Mouse (Mus musculus) heart, embryonic 16.5 days (tissue): Measurements from ENCODE around the gene Ppme1. TPM values are rescaled to one million over a fixed set of nuclear protein-coding genes. Genes with fewer than 3 reads are reported as not detected.
A peak's percentile ranks its signal among the peaks of the same experiment; 100 is the strongest.

Experiments
- ATAC-seq: fragments of 200-750 bp; cut with Nextera tagmentation; replicated peaks from 2 replicates; pipeline ENCODE4 v1.8.0; 2017; ENCODE audit warnings: moderate number of reproducible peaks; ENCODE audit not compliant: insufficient read depth, low FRiP score; ENCODE audit errors: extremely low read depth
- H3K27ac ChIP-seq: fragments of 300-500 bp; sonication (generic); 2 replicates; pipeline ENCODE4 v1.5.1; 2014; ENCODE audit warnings: mild to moderate bottlenecking, low read length, control low read depth, moderate library complexity
- H3K27me3 ChIP-seq: fragments of 300-500 bp; sonication (generic); 2 replicates; pipeline ENCODE4 v1.6.1; 2014; ENCODE audit warnings: low read length, mixed read lengths; ENCODE audit not compliant: control insufficient read depth, insufficient read depth
- H3K36me3 ChIP-seq: fragments of 300-500 bp; sonication (generic); 2 replicates; pipeline ENCODE4 v1.6.1; 2014; ENCODE audit not compliant: control insufficient read depth, insufficient read depth
- H3K4me1 ChIP-seq: fragments of 300-500 bp; sonication (generic); 2 replicates; pipeline ENCODE4 v1.6.1; 2014; ENCODE audit warnings: low read length, mixed read lengths; ENCODE audit not compliant: control insufficient read depth, insufficient read depth
- H3K4me2 ChIP-seq: fragments of 300-500 bp; sonication (generic); 2 replicates; pipeline ENCODE4 v1.6.1; 2014; ENCODE audit warnings: low read depth, mild to moderate bottlenecking, control low read depth, low read length
- H3K4me3 ChIP-seq: fragments of 300-500 bp; sonication (generic); 2 replicates; pipeline ENCODE4 v1.5.1; 2014; ENCODE audit warnings: mild to moderate bottlenecking, control low read depth, low read length
- H3K9ac ChIP-seq: fragments of 300-500 bp; sonication (generic); 2 replicates; pipeline ENCODE4 v1.6.1; 2014; ENCODE audit warnings: low read length, control low read depth
- H3K9me3 ChIP-seq: fragments of 300-500 bp; sonication (generic); replicated peaks from 2 replicates; pipeline ENCODE4 v1.6.1; 2016; ENCODE audit warnings: low read length; ENCODE audit not compliant: control insufficient read depth
- WGBS: fragments of 180-500 bp; shearing (Covaris S2); extraction: QIAGEN DNeasy Blood & Tissue Kit; methylation state at CpG from one replicate; pipeline ENCODE4 v1.1.7; 2014; 5-methylcytosine and 5-hydroxymethylcytosine counted together
- polyA plus RNA-seq: library from polyadenylated mRNA; unstranded; fragments of >200 nt; fragmentation: Nextera tagmentation; extraction: Ambion mirVana; gene quantifications from 2 replicates; pipeline ENCODE4 v1.2.1, GENCODE M21; 2015

Gene Ppme1
- polyA plus RNA-seq, 1 experiment from 2014 or later = 60.9 TPM

DNA sequence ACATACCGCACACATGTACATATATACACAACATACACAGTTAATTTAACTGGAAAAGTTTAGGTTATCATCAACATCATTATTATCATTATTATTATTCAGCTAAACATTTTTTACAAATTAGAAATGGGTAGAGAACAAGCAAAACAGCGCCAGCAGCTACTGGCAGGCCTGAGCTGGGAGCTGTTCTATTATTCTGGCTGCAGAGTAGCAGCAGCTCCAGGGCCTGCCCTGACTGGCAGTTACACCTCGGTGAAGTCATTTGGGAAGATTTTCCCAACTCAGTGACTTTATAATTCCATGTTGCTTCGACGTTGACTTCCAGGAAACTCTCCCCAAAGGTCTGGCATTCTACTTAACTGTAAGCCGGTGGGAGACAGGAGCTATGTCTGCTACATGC lies 75.4 kb downstream of the Ppme1 start:
- no peak for ATAC-seq
- H3K4me2 ChIP-seq = no peak overlapping the region
- H3K27me3 ChIP-seq = no peaks in the 10 kb centered on the region
- H3K36me3 ChIP-seq = peaks cover 3% of the 10 kb centered on the region; the same call in 1 of the 2 replicates
- no peaks in the 10 kb centered on the region for H3K9me3 ChIP-seq
- WGBS = 70% methylated on average over 6 of the region's 6 CpGs
- H3K9ac ChIP-seq = no peak overlapping the region
- H3K27ac ChIP-seq = no peak overlapping the region
- H3K4me1 ChIP-seq = peaks cover 6% of the 10 kb centered on the region
- no peak overlapping the region for H3K4me3 ChIP-seq

- Histone ChIP-seq H3K4me3 (no peak overlapping the region), H3K9ac (no peak overlapping the region), H3K27ac (no peak overlapping the region), H3K4me1 (no peaks in the 10 kb centered on the region; the same call in 1 of the 2 replicates), H3K27me3 (no peaks in the 10 kb centered on the region), H3K9me3 (no peaks in the 10 kb centered on the region), H3K4me2 (no peak overlapping the region), H3K36me3 (peaks cover 9% of the 10 kb centered on the region)
- ATAC-seq = no peak
- WGBS = 98% methylated on average over 2 of the region's 2 CpGs
Measured at GRCm38 (mm10) chr7:100295745-100296144, 76.4 kb downstream of the Ppme1 start.

DNA sequence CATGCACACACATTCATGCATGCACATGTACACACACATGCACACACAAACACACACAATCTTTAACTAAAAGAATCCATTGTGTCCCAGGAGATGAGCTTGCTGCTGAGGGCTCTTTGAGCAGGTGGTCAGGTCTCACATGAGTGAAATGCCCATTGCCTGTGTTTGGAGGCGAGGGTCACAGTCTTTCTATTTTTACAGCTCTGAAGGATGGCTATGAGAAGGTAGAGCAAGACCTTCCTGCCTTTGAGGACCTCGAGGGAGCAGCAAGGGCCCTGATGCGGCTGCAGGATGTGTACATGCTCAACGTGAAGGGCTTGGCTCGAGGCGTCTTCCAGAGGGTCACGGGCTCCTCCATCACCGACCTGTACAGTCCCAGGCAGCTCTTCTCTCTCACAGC lies 78.6 kb downstream of the Ppme1 start:
- ATAC-seq = no peak
- Histone ChIP-seq H3K4me3 (no peak overlapping the region), H3K9me3 (no peaks in the 10 kb centered on the region), H3K4me2 (no peak overlapping the region), H3K27me3 (no peaks in the 10 kb centered on the region), H3K36me3 (peaks cover 8% of the 10 kb centered on the region), H3K4me1 (peaks cover 6% of the 10 kb centered on the region), H3K9ac (no peak overlapping the region), H3K27ac (no peak overlapping the region)
- WGBS = 78% methylated on average over 8 of the region's 8 CpGs

GRCm38 (mm10) chr7:100288622-100289021 lies 83.5 kb downstream of the Ppme1 start:
- H3K9ac ChIP-seq = peak overlapping the region; percentile 59
- H3K36me3 ChIP-seq = peaks cover 6% of the 10 kb centered on the region; the same call in 1 of the 2 replicates
- H3K27me3 ChIP-seq = no peaks in the 10 kb centered on the region
- WGBS = 27% methylated on average over 11 of the region's 11 CpGs
- ATAC-seq = peak; percentile 54; the same call in 1 of the 2 replicates
- no peaks in the 10 kb centered on the region for H3K9me3 ChIP-seq
- peaks cover 27% of the 10 kb centered on the region for H3K4me1 ChIP-seq
- H3K4me2 ChIP-seq = peak overlapping the region; percentile 61
- peak overlapping the region; percentile 33 for H3K4me3 ChIP-seq
- H3K27ac ChIP-seq = peak overlapping the region; percentile 92

GRCm38 (mm10) chr7:100287748-100288578 lies 84.1 kb downstream of the Ppme1 start:
- peak overlapping the region; percentile 61 for H3K4me2 ChIP-seq

GRCm38 (mm10) chr7:100285383-100285782 lies 86.7 kb downstream of the Ppme1 start, which contains the start of gene P4ha3:
TSS of gene P4ha3 (plus strand) at chr7:100285520.
- Histone ChIP-seq H3K4me2 (peak within 1 kb of the TSS; percentile 75), H3K4me3 (peak within 1 kb of the TSS; percentile 62), H3K9ac (peak within 1 kb of the TSS; percentile 80), H3K27ac (peak within 1 kb of the TSS; percentile 49), H3K4me1 (peaks cover 27% of the 10 kb centered on the region), H3K9me3 (no peaks in the 10 kb centered on the region), H3K27me3 (peaks cover 2% of the 10 kb centered on the region; the same call in 1 of the 2 replicates), H3K36me3 (no peaks in the 10 kb centered on the region)
- WGBS = under 1% methylated on average over 53 of the region's 53 CpGs
- ATAC-seq = peak; percentile 42; the same call in 1 of the 2 replicates

More at GRCm38 (mm10) chr7:100287748-100288578, 84.1 kb downstream of the Ppme1 start:
- Histone ChIP-seq H3K9me3 (no peaks in the 10 kb centered on the region), H3K4me1 (peaks cover 27% of the 10 kb centered on the region), H3K4me3 (peak overlapping the region; percentile 33), H3K27me3 (no peaks in the 10 kb centered on the region), H3K9ac (peak overlapping the region; percentile 59; the same call in 1 of the 2 replicates), H3K27ac (peak overlapping the region; percentile 92), H3K36me3 (peaks cover 6% of the 10 kb centered on the region; the same call in 1 of the 2 replicates)
- WGBS = 12% methylated on average over 7 of the region's 7 CpGs
- ATAC-seq = peak; percentile 85

DNA sequence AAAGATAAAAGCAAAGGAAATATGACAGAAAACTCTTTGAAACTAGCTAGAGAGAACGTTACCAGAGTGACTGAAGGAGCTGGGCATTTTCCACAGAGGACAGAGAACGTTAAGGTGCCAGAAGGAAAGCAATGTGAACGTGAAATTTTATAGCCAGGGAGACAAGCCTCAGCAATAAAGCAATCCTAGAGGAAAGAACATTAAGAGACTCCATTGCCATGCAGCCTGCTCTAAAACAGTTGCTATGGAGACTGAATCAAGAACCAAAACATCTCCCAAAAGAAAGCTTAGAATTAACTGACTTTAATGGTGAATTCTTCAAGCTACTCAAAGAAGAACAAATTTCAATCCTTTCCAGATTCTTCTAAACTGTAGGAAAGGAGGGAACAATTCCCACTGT lies 88.8 kb downstream of the Ppme1 start:
- Histone ChIP-seq H3K9me3 (no peaks in the 10 kb centered on the region), H3K4me2 (no peak overlapping the region), H3K4me3 (no peak overlapping the region), H3K27me3 (peaks cover 2% of the 10 kb centered on the region; the same call in 1 of the 2 replicates), H3K36me3 (no peaks in the 10 kb centered on the region), H3K9ac (no peak overlapping the region), H3K27ac (no peak overlapping the region), H3K4me1 (peaks cover 18% of the 10 kb centered on the region)
- no peak for ATAC-seq
- WGBS = 59% methylated on average over 3 of the region's 3 CpGs

DNA sequence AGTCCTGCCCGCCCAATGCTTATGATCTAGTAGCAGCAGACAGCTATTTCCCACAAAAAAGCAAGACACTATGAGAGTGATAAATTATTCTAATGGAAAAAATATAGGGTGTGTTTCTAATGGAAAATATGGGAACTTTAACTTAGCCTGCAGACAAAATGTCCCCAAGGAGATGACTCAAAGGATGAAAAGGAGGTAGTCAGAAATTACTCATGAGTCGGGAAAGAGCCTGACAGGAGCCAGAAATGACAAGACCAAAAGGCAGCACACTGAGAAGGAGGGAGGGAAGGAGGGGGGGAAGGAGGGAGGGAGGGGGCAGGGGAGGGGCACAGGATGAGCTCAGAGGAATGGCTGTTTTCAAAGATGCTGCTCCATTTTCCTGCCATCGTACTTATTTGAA lies 90.5 kb downstream of the Ppme1 start:
- Histone ChIP-seq H3K9ac (no peak overlapping the region), H3K27me3 (peaks cover 2% of the 10 kb centered on the region; the same call in 1 of the 2 replicates), H3K4me1 (peaks cover 10% of the 10 kb centered on the region), H3K27ac (no peak overlapping the region), H3K9me3 (no peaks in the 10 kb centered on the region), H3K4me2 (no peak overlapping the region), H3K4me3 (no peak overlapping the region), H3K36me3 (no peaks in the 10 kb centered on the region)
- WGBS = 49% methylated on average over 3 of the region's 3 CpGs
- ATAC-seq = no peak

DNA sequence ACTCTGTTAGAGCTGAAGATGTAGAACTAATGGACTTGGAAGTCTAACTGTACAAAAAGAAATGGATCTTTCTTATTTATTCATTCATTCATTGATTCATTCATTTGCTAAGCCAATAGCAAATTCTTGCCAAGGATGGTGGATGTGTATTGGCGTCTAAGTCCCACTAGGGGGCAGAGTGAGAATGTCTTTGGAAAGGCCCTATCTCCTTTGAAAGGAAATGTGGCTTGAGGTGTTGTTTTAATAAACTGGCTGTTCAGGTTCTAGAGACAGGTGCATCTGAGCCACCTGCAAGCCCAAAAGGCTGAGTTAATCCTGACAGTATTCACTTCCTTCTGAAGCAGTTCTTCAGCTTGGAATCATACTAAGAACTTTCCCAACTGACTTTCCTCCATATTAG lies 92.3 kb downstream of the Ppme1 start:
- H3K27ac ChIP-seq = no peak overlapping the region
- WGBS = 0% methylated on average over 1 of the region's 1 CpGs
- H3K4me1 ChIP-seq = 0 out of 2 replicates have a peak, but pooled peaks cover under 1% of the 10 kb centered on the region
- no peak for ATAC-seq
- H3K9ac ChIP-seq = no peak overlapping the region
- no peak overlapping the region for H3K4me2 ChIP-seq
- H3K27me3 ChIP-seq = peaks cover 2% of the 10 kb centered on the region; the same call in 1 of the 2 replicates
- no peaks in the 10 kb centered on the region for H3K9me3 ChIP-seq
- H3K36me3 ChIP-seq = no peaks in the 10 kb centered on the region
- no peak overlapping the region for H3K4me3 ChIP-seq
